Mouse (Mus musculus) lung, postnatal 0 days (tissue): ENCODE data around the gene Cst13. TPM values are rescaled to one million over a fixed set of nuclear protein-coding genes. Genes with fewer than 3 reads are reported as not detected.

Source experiments
- ATAC-seq: fragments of 200-750 bp; cut with Nextera tagmentation; 2 replicates; pipeline ENCODE4 v1.8.0; 2017; ENCODE audit warnings: moderate library complexity
- DNase-seq: peaks from one replicate; pipeline ENCODE4 v3.0.0-alpha.2; 2016; ENCODE audit warnings: low spot score
- H3K27ac ChIP-seq: fragments of 300-500 bp; sonication (generic); 2 replicates; pipeline ENCODE4 v1.5.1; 2014; ENCODE audit warnings: antibody characterized with exemption, mild to moderate bottlenecking, low read length, mixed read lengths
- H3K27me3 ChIP-seq: fragments of 300-500 bp; sonication (generic); replicated peaks from 2 replicates; pipeline ENCODE4 v1.6.1; 2014; ENCODE audit warnings: low read length, mixed read lengths; ENCODE audit not compliant: insufficient read depth
- H3K36me3 ChIP-seq: fragments of 300-500 bp; sonication (generic); 2 replicates; pipeline ENCODE4 v1.6.1; 2014; ENCODE audit warnings: low read length, mixed read lengths; ENCODE audit not compliant: insufficient read depth
- H3K4me1 ChIP-seq: fragments of 300-500 bp; sonication (generic); 2 replicates; pipeline ENCODE4 v1.6.1; 2014; ENCODE audit warnings: antibody characterized with exemption, low read depth, low read length, mixed read lengths; ENCODE audit not compliant: insufficient read depth
- H3K4me2 ChIP-seq: fragments of 300-500 bp; sonication (generic); replicated peaks from 2 replicates; pipeline ENCODE4 v1.6.1; 2014; ENCODE audit warnings: low read depth, mild to moderate bottlenecking, low read length, moderate library complexity, mixed read lengths
- H3K4me3 ChIP-seq: fragments of 300-500 bp; sonication (generic); 2 replicates; pipeline ENCODE4 v1.5.1; 2014; ENCODE audit warnings: low read depth, low read length
- H3K9ac ChIP-seq: fragments of 300-500 bp; sonication (generic); replicated peaks from 2 replicates; pipeline ENCODE4 v1.6.1; 2014; ENCODE audit warnings: low read depth, mild to moderate bottlenecking
- H3K9me3 ChIP-seq: fragments of 300-500 bp; sonication (generic); 2 replicates; pipeline ENCODE4 v1.6.1; 2016; ENCODE audit warnings: low read length, mixed read lengths
- CTCF ChIP-seq: IDR thresholded peaks from 2 replicates; pipeline ENCODE4 v1.5.1; 2016; ENCODE audit warnings: antibody characterized with exemption, mild to moderate bottlenecking
- EP300 ChIP-seq: IDR thresholded peaks from 2 replicates; pipeline ENCODE4 v1.6.1; 2016; ENCODE audit warnings: antibody characterized with exemption, mild to moderate bottlenecking, control low read depth
- WGBS: fragments of 180-500 bp; shearing (Covaris S2); extraction: QIAGEN DNeasy Blood & Tissue Kit; methylation state at CpG from one replicate; pipeline ENCODE4 v1.1.7; 2014; 5-methylcytosine and 5-hydroxymethylcytosine counted together
- polyA plus RNA-seq: library from polyadenylated mRNA; unstranded; fragments of >200 nt; fragmentation: Nextera tagmentation; extraction: Ambion mirVana; gene quantifications from 2 replicates; pipeline ENCODE4 v1.2.1, GENCODE M21; 2015

The Cst13 gene
- polyA plus RNA-seq, 1 experiment from 2014 or later: not detected

DNA sequence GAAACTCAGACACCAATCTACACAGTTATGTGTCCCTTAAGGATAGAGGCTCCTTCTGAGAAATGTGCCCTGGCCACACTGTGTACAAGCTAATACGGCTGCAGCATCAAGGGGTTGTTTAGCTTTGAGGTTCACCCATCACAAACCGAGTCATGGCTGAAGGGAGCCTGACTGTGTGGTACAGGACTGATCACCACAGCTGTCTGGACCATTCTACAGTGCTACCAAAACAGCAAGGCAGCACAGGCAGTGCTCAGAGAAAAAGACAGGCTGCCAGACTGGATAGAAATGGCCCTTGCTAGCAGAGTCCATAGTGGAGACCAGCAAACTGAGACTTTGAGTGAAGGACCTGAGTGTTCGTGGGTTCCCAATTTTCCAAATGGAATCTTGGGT is 54.3 kb downstream of the Cst13 start:
- H3K4me2 ChIP-seq: peak overlapping the region; percentile 89
- TF ChIP-seq EP300 (no peak), CTCF (no peak)
- H3K4me1 ChIP-seq: peaks cover 22% of the 10 kb centered on the region; the same call in 1 of the 2 replicates
- ATAC-seq (no peak), DNase-seq (no peak)
- H3K36me3 ChIP-seq: peaks cover 4% of the 10 kb centered on the region; the same call in 1 of the 2 replicates
- peak overlapping the region; percentile 91 for H3K4me3 ChIP-seq
- H3K9ac ChIP-seq: peak overlapping the region; percentile 80; the same call in 1 of the 2 replicates
- no peaks in the 10 kb centered on the region for H3K9me3 ChIP-seq
- 12% methylated on average over 3 of the region's 3 CpGs for WGBS
- H3K27ac ChIP-seq: peak overlapping the region; percentile 94; the same call in 1 of the 2 replicates
- H3K27me3 ChIP-seq: no peaks in the 10 kb centered on the region

- WGBS: under 1% methylated on average over 31 of the region's 34 CpGs
- H3K4me2 ChIP-seq: peak overlapping the region; percentile 89
- TF ChIP-seq EP300: peak; percentile 55
- no peak for TF ChIP-seq CTCF
- DNase-seq: peak; percentile 71
- H3K4me3 ChIP-seq: peak overlapping the region; percentile 91
- H3K27ac ChIP-seq: peak overlapping the region; percentile 94
- no peaks in the 10 kb centered on the region for H3K27me3 ChIP-seq
- peaks cover 22% of the 10 kb centered on the region; the same call in 1 of the 2 replicates for H3K4me1 ChIP-seq
- peaks cover 4% of the 10 kb centered on the region; the same call in 1 of the 2 replicates for H3K36me3 ChIP-seq
- H3K9ac ChIP-seq: peak overlapping the region; percentile 80
- no peaks in the 10 kb centered on the region for H3K9me3 ChIP-seq
- peak; percentile 32 for ATAC-seq
Observed at GRCm38 (mm10) chr2:148874617-148875334, 54.9 kb downstream of the Cst13 start.

DNA sequence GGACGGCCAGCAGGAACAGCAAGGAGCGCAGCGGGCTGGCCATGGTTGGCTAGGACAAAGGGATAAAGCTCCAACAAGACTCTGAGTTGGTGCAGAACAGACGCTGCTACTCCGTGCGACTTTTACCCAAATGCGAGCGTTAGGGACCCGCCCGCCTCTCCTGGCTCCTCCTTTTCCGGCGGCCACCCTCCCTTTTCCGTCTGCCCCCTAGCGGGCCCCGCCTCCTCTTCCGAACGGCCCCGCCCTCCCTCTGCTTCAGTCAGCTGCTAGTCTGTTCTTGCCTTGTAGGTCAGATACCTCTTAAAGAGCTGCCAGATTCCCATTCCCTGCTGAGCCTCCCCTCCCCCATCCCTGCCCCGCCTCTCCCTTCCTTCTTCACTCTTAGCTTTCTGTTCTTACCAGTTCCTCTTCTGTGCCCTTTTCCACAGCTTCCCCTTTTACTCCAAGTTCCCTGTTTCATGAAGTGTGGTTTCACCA is 55.5 kb downstream of the Cst13 start, which contains the start of gene Cst3:
Cst3 (minus strand) TSS at position 358 of the 477 bp plus-strand sequence.
- peak within 1 kb of the TSS; percentile 89 for H3K4me2 ChIP-seq
- H3K9me3 ChIP-seq: no peaks in the 10 kb centered on the region
- H3K9ac ChIP-seq: peak within 1 kb of the TSS; percentile 80
- H3K4me1 ChIP-seq: peaks cover 22% of the 10 kb centered on the region; the same call in 1 of the 2 replicates
- peaks cover 4% of the 10 kb centered on the region; the same call in 1 of the 2 replicates for H3K36me3 ChIP-seq
- TF ChIP-seq CTCF (peak; percentile 52), EP300 (0 out of 2 replicates have a peak, but pooled peaks have one; percentile 26)
- peak; percentile 97 for DNase-seq
- peak within 1 kb of the TSS; percentile 94 for H3K27ac ChIP-seq
- peak within 1 kb of the TSS; percentile 91 for H3K4me3 ChIP-seq
- peak; percentile 97 for ATAC-seq
- no peaks in the 10 kb centered on the region for H3K27me3 ChIP-seq
- 1% methylated on average over 16 of the region's 19 CpGs for WGBS

- Histone ChIP-seq H3K4me2 (no peak overlapping the region), H3K9me3 (no peaks in the 10 kb centered on the region), H3K4me1 (peaks cover 22% of the 10 kb centered on the region; the same call in 1 of the 2 replicates), H3K4me3 (no peak overlapping the region), H3K36me3 (no peaks in the 10 kb centered on the region), H3K27ac (no peak overlapping the region), H3K9ac (no peak overlapping the region), H3K27me3 (no peaks in the 10 kb centered on the region)
- WGBS: 15% methylated on average over 3 of the region's 3 CpGs
- DNase-seq: no peak
- TF ChIP-seq CTCF (no peak), EP300 (no peak)
- ATAC-seq: no peak
Observed at GRCm38 (mm10) chr2:148877016-148877770, 57.3 kb downstream of the Cst13 start.

DNA sequence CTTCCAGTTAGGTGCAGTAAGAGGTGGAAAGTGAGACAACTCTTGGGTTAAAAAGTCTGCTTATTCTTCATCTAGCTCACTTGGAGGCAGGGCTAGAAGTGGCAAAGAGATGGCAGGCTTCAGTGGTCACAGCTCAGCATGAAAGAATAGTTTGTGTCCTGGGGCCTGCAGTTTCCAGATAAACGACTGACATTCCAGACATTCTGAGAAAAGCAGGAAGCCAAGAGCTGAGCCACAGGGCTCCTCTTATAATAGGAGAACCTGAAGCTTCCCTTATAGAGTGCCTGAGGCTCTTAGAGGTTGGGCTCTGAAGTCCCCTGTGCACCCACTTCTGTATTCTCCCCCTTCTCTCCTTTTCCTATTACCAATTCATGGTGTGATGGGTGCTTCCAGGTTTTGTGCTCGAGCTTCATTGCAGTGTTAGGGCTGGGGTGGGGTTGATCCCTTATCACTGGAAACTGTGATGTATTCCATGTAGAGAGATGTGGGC is 58.8 kb downstream of the Cst13 start:
- H3K4me2 ChIP-seq: no peak overlapping the region
- WGBS: 8% methylated on average over 2 of the region's 2 CpGs
- DNase-seq (no peak), ATAC-seq (no peak)
- H3K4me3 ChIP-seq: no peak overlapping the region
- H3K27me3 ChIP-seq: no peaks in the 10 kb centered on the region
- H3K36me3 ChIP-seq: no peaks in the 10 kb centered on the region
- TF ChIP-seq CTCF: no peak
- TF ChIP-seq EP300: no peak
- no peaks in the 10 kb centered on the region for H3K9me3 ChIP-seq
- no peak overlapping the region for H3K9ac ChIP-seq
- no peak overlapping the region for H3K27ac ChIP-seq
- H3K4me1 ChIP-seq: peaks cover 12% of the 10 kb centered on the region; the same call in 1 of the 2 replicates

DNA sequence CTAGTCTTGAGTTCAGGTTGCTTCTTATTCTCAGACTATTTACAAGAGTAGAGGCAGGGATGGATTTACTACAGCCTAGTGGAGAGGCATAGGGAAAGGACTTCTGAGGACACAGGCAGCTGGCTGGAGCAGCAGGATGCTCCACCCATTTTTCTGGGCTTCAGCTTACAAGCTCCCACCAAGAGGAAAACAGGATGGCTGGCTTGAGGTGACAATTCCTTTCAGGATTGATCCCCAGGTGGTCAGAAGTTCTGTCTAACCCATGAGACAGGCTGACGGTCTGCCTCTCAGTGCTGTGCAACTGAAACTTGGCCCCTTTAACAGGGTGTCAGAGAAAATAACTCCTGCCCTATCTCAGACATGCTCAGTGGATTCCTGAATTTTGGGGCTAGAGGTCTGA is 59.3 kb downstream of the Cst13 start:
- Histone ChIP-seq H3K27me3 (no peaks in the 10 kb centered on the region), H3K4me3 (no peak overlapping the region), H3K36me3 (no peaks in the 10 kb centered on the region), H3K27ac (no peak overlapping the region), H3K9ac (no peak overlapping the region), H3K4me2 (no peak overlapping the region), H3K9me3 (no peaks in the 10 kb centered on the region), H3K4me1 (peaks cover 6% of the 10 kb centered on the region; the same call in 1 of the 2 replicates)
- WGBS: 77% methylated on average over 1 of the region's 1 CpGs
- TF ChIP-seq CTCF: no peak
- no peak for TF ChIP-seq EP300
- DNase-seq (no peak), ATAC-seq (no peak)

Other genes starting within 250 kb of the Cst13 start
- 46.2 and 46.4 TPM in 2 replicates for gene Nxt1, start 147.5 kb upstream of the Cst13 start, polyA plus RNA-seq
- 21.3 and 23.7 TPM in 2 replicates for gene Gzf1, start 139.1 kb upstream of the Cst13 start, polyA plus RNA-seq
- 1.4 TPM in 2 replicates for gene Napb, start 87.6 kb upstream of the Cst13 start, polyA plus RNA-seq
- not detected in 2 replicates for gene Cstl1, start 69.7 kb upstream of the Cst13 start, polyA plus RNA-seq
- gene Cst11, start 48.6 kb upstream of the Cst13 start, polyA plus RNA-seq: not detected in 2 replicates
- gene 8030411F24Rik, start 38.1 kb upstream of the Cst13 start, polyA plus RNA-seq: not detected in 2 replicates
- gene Cst12, start 30.7 kb upstream of the Cst13 start, polyA plus RNA-seq: not detected in 2 replicates
- gene Cst8, start 21.3 kb upstream of the Cst13 start, polyA plus RNA-seq: 12.9 and 19.4 TPM in 2 replicates
- gene Cst9, start 15.1 kb downstream of the Cst13 start, polyA plus RNA-seq: 1.5 and 2.5 TPM in 2 replicates
- 0.94 and 1.5 TPM in 2 replicates for gene 9230104L09Rik, start 45.0 kb downstream of the Cst13 start, polyA plus RNA-seq
- gene Cst3, start 55.6 kb downstream of the Cst13 start, polyA plus RNA-seq: 755 and 866 TPM in 2 replicates
- gene Gm1330, start 183.2 kb downstream of the Cst13 start, polyA plus RNA-seq: not detected in 2 replicates
- gene Gm10750, start 197.2 kb downstream of the Cst13 start, polyA plus RNA-seq: not detected in 2 replicates